Mouse (Mus musculus) lung, postnatal 10 days (tissue): ENCODE data around the gene Trim26.
"Not testable (repeated sequence)": the region's sequence is repeated elsewhere in the genome, so short reads cannot be mapped to it uniquely, and the experiment has no call there.

Experiments used
- DNase-seq: peaks from one replicate; pipeline ENCODE4 v3.0.0; 2021

Trim26 gene

DNA sequence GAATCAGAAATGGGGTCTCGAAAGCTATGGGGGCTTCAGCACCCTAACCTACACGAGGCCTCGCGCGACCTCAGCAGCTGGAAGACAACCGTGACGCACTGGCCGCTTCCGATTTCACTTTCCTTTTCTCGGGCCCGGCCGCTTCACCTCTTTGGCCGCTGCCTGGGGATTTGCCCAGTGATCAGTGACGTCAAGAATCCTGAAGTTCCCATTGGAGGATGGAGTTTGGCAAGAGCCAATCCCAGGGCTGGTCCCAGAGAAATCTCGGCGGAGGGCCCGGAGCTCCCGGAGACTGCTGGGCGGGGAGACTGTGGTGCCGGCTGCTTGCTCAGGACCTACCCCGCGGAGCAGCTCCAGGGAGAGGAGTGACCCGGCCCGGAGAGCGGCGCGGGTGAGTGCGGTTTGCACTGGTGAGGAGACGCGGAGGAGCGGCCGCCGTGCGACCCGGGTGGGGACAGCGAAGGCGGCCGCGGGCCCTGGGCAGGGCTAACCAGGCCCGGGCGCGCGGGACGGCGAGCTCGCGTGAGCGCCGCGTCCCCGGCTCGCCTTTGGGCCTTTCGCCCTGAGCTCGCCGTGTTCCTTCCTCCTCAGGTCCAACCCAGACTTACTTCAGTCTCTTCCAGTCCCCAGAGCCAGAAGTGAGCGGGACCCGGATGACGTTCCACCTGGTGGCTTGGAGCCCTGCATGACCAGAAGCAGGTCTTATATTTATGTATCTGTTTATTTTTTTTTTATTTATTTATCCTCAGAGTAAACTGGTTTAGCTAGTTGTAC lies at the start of gene Trim26:
Gene Trim26, plus strand, starts transcription at position 261 of the 774 bp plus-strand sequence.
- peak; percentile 99 for DNase-seq

DNA sequence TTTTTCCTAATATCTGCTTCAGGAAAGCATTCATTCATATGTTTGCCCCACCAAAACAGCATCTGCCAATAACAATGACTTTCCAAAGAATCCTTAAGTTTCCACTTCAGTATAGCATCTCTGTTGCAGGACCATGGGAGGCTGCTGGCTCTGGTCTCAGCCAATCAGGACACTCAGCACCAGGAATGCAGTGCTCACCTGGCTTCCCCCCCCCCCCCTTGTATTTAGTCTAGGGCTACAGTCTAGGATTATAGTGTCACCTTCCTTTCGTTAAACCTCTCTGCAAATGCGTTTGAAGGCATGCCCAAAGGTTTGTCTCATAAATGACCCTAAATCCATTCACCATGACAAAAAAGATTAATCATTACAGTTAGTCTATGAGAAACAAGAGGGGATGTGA lies 48.6 kb upstream of the Trim26 start:
- DNase-seq, result no peak

DNA sequence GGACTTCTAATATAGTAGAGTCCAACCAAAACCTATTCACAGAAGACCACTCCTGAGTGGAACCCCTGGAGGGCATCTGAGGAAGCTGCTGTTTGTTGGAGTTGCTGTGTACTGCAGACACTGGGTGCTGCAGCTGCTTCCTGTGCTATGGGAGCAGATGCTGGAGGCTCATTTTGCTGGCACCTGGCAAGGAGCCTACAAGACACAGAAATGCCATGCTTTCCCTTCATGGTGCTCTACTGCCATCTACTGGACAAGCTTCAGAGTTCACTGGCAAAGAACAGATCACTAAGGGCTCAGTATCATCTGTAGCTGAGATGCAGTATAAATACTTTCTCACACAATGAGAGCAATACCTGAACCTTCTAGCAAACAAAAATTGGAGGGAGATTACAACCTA lies 48.1 kb upstream of the Trim26 start:
- DNase-seq, result peak; percentile 84

DNA sequence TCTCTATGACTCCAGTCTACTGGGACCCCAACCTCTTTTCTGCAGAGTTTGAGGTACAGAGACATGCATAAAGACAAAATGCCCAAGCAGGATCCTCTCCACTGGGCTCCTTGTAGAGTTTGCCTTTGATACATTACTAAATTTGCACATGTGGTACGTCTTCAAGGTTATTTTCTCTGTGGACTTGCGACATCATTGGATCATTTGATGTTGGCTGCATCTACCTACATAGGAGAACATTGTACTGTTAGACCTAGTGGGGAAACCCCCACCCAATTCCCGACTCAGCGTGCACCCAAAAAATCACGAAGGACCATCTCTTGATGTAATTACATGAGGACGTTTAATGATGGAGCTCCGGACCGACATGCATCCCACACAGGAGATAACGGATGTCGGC lies 37.4 kb upstream of the Trim26 start:
- no peak for DNase-seq

DNA sequence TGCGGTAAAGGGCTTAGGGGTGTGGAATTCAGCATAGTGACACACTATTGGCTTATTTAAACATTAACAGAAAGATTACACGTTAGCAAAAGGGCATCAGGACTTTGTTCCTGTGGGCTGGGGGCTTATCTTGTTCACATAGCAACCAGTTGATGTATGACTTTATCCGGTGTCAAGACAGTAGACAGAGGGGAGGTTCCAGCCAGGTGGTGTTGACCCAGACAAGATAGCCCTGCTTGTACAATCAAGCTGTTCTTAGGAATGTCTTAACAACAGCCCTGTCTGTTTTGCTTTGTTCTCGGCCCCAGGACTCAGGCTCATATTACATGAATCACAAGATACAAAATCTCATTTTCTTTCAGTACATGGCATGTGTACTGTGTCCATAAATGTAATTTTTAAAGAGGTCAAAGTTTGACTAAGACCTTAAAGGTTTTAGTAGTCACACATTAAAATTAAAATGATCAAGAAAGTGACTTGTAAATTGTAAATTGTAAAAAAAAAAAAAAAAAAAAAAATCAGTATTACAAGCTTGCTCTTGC lies 36.9 kb upstream of the Trim26 start:
- not testable (repeated sequence) for DNase-seq

DNA sequence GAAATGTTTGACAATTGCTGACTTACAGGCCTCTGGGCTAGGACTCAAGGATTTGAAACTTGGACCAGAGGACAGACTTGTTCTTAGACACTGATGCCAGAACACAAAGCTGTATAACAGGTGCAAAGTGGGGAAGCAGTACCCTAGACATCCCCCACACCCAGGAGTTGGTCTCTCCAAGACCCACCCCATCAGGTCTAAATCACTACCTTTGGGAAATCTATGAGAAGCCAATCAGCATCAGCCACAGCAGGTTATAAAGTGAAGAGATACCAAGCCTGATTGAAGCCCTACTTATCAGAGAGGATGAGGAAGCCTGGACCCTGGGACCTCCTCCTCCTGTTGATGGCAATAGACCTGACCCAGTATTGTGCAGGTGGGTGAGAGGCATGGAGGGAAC lies 25.1 kb upstream of the Trim26 start, which contains the start of gene H2-M10.6:
Gene H2-M10.6, plus strand, starts transcription at position 301 of the 400 bp plus-strand sequence.
- no peak for DNase-seq

DNA sequence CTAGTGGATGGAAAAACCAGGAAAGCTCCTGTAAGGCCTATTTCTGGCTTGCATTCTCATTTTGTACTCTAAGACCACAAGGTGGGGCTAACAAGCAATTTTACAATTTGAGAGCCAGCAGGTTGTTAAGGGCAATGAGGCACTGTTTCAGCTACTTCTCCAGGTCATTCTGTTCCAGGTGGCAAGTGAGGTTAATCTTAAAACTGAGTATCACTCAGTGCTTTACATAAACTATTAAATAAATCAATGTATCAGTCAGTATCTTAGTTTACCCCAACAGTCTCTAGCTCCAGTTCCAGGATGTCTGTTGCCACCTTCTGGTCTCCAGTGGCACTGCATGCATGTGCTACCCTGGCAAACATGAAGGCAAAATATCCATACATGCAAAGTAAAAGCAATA lies 12.9 kb upstream of the Trim26 start:
- DNase-seq, result peak; percentile 67

DNA sequence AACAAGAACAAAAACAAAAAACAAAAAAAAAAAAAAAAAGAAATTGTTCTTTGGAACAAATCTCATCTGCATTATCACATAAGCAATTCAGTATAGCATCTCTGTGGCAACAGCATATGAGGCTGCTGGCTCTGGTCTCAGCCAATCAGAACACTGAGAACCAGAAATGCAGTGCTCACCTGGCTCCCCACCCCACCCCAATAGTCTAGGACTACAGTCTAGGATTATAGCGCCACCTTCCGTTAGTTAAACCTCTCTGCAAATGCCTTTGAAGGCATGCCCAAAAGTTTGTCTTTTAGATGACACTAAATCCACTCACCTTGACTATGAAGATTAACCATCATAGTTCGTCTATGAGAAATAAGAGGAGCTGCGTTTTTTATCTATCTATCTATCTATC lies 11.4 kb upstream of the Trim26 start:
- DNase-seq, result peak; percentile 12

DNA sequence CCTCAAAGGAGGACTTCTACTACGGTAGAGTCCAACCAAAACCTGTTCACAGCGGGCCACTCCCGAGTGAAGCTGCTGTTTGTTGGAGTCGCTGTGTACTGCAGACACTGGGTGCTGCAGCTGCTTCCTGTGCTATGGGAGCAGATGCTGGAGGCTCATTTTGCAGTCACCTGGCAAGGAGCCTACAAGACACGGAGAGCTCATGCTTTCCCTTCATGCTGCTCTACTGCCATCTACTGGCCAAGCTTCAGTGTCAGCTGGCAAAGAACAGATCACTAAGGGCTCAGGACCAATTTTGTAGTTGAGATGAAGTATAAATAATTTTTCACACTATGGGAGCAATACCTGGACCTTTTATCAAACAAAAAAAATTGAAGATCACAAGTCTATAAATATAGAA lies 10.9 kb upstream of the Trim26 start:
- DNase-seq, result peak; percentile 94

DNA sequence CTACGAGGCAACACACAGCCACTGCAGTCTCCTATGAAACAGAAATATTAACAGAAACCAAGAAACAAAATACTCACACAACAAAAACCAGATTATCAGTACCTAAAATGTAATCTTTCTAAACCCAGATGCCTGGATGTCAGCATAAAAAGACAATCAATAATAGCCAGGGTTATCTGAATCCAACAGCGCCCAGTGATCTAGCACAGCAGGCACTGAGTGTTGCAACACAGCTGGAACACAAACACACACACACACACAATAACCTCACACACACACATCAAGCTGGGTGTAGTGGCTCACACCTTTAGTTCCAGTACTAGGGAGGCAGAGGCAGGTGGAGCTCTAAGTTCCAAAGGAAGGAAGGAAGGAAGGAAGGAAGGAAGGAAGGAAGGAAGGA lies 8.4 kb upstream of the Trim26 start:
- DNase-seq, result no peak

DNA sequence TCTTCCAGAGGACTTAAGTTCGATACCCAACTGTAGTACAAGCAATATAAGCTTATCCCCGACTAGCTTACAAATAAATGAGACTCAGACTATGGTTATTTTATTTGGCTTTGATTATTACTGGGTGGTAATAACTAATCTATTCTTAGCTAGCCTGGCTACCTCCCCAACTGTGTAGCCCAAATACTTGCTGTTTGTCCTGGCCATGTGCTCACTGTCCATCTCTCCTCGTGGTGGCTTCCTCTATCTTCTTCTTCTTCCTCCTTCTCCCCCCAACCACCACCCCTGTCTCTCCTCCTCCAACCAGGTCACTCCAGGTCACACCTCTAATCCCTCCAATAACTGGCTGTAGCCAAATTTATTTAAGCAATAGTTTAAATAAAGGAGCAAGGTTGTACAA lies 6.5 kb upstream of the Trim26 start:
- no peak for DNase-seq

DNA sequence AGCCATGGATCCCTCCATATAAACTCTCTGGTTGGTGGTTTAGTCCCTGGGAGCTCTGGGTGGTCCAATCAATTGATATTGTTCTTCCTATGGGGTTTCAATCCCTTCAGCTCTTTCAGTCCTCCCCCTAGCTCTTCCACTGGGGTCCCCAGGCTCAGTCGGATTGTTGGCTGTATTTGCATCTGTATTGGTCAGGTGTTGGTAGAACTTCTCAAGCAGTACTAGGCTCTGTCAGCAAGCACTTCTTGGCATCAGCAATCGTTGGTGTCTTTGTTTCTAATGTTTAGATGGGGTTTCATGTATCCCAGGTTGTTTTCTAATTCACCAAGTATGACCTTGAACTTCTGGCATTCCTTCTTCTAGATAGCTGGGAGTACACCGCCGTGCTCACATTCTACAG lies 4.2 kb upstream of the Trim26 start:
- DNase-seq, result no peak

DNA sequence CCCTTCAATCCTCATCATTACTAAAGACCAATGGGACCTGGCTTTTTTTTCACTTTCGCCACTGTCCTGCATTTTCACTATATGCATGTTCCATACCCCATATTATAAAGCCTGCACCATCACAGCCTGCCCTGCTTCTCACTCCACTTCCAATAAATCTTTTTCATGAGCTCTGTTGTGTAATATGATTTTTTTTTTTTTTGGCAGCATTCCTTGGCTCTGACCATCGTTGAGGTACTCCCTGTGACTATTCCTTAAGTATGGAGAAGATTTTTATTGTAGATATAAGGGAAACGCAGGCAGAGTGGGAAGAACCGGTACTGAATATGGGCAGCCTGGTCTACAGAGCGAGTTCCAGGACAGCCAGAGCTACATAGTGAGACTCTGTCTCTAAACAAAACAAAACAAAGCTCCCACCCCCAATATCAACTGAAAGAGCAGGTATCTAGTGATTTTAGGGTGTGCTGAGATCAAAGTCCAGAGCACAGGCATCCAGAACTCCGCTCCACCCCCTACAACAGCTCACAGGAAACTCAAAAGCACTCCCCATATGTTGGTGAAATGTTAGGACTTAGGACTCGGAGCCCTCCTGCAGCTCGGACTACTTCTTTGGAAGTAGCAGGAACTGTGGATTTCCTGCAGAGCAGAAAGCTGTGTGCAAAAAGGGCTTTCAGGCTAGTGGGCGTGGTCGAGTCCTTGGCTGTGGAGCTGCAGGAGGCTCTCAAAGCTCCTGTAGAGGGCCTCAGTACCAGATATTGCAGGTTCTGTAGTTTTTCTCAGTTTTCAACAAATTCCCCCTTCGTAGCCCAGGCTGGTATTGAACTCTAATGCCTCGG lies 1.1 kb upstream of the Trim26 start:
- peak; percentile 81 for DNase-seq

DNA sequence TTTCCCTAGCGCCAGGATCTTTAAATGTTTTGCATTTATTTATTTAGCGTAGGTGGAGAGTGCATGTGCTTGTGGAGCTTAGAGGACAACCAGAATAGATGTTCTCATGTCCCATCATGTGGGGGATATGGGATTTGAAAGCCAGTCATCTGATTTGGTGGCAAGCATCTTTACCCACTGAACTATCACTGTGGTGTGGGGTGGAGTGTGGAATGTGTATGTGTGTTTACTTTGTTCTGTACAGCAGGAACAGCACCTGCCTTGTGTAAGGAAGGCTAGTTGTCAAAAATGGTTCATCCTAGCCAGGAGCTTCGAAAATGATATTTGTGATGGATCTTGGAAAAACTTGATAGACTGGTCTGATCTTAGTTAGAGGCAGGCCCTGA lies 514 bp upstream of the Trim26 start:
- no peak for DNase-seq

DNA sequence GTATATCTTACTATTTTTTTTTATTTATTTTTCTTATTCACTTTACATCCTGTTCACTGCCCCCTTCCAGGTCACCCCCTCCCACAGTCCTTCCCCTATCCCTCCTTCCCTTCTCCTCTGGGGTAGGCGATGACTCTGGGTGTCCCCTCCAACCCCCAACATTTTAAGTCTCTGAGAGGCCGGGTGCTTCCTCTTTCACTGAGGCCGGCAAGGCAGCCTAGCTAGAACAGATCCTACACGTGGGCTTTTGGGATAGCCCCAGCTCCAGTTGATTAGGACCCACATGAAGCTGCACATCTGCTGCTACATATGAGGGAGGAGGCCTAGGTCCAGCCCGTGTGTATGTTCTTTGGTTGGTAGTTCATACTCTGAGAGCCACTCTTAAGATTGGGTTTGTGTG lies 2.1 kb downstream of the Trim26 start:
- no peak for DNase-seq

DNA sequence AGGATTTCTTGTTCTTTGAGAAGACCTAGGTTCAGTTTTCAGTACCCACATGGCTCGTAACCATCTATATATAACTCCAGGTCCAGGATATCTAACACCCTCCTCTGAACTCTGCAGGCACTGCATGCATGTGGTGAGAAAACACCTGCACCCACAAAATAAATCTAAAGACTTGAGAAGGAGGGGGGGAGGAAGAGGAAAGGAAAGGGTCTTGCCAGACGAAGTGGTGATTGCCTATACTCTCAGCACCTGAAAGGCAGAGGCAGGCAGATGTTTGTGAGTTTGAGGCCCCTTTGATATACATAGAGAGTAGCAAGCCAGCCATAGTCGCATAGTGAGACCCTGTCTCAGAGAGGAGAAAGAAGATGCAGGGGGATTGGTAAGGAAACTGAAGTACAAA lies 3.0 kb downstream of the Trim26 start:
- no peak for DNase-seq

DNA sequence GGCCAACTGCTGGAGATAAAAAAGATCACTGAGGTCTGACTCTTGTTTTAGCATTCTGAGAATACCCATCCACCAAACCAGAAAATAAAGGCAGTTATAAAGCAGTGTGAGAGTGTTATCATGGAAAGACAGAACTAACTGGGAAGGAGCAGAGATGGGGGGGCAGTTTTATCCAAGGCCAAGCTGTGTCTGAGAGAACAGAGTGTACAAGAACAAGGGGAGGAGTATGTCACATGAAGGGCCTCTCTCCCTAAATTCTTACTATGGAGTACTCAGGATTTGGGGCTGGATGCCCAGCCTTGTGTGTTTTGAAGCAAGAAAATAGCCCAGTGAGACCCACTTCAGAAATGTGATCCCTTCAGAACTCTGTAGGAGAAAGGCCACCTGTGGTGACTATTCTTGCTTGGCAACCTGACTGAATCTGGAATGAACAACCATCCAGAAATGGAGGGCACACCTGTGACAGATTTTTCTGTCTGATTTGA lies 4.1 kb downstream of the Trim26 start:
- no peak for DNase-seq

DNA sequence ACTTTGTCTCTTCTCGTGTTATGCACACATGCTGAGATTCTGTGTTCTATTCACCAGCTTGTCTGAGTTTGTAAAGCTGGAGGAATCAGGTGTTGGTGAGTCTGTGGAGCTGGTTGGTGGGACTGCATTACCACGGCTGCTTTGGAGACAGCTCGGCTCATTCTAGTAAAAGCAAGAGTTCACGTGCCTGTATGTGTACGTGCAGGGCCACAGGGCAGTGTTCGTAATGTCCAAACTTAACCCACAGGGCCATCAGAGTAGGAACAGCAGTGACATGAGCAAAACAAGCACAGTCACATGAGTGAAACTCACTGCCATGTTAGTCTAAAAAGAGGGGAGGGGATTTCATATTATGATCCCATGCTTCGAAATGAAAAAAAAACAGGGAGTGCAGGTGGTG lies 6.8 kb downstream of the Trim26 start:
- no peak for DNase-seq

DNA sequence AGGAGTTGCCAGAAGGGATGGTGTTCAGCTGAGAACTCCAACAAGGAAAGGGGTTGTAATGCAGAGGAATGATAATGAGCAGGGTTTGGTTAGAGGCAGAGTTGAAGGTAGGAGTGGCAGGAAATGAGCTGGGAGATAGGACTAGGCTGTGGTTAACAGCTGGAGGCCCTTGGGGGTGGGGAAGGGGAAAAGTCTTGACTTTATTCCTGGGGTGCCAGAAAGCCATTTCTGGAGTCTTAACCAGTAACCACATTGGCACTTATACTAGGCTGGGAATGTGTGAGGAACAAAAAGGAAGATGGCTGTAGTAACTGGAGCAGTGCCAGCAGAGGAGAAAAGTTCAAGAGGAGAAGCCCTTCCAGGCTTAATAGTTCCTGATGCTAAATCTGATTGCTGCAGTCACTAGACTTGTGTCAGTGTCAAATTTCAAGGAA lies 7.4 kb downstream of the Trim26 start:
- no peak for DNase-seq

DNA sequence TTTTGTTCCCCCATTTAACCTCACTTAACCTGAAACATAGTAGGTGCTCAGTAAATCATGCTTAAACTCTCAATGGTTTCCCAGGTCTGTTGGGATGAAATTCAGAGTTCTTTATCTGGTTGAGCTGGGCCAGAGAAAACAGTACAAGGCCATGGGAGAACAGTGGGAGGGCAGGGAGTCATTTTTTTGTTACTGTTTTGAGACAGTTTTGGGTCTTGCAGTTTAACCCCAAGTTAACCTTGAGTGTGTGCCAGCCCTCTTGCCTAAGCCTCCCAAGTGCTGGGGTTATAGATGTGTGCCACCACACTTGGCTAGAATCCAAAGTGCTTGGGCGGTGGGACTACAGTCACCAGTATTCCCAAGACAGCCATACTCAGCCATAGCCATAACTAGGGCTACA lies 7.8 kb downstream of the Trim26 start:
- no peak for DNase-seq

DNA sequence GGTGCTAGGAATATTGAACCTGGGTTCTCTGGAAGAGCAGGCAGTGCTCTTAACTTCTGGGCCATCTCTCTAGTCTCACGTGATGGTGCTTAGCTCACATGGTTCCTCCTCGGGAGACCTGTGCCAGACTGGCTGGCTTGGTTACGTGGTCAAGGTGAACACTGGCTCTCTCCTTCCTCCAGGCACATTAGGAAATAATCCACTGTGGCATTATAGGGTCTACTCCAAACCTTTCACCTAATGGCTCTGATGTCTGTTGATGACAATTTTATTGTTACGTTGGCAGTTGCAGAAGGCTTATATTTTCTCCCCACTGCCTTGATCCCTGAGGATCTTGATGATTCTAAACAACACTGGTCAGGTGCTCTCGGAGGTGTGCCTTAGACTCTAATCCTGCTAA lies 12.0 kb downstream of the Trim26 start:
- DNase-seq, result no peak

DNA sequence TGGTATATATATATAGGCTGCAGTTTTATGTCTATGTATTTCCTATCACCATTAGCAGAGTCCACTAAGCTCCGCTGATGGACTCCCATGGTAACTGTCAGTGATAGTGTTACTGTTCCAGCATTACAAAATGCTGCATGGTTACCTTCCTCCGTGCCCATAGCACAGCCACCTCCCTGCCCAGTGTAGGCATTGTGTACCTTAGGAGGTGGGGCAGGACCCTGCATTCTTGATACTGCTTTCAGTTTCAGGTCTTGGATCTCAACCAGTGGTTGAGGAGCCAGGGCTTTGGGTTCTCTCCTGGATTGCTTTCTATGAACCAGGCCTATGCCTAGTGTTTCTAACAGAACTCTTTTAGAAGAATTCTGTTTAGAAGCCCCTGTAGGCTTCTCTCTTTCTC lies 13.1 kb downstream of the Trim26 start:
- DNase-seq, result peak; percentile 14

DNA sequence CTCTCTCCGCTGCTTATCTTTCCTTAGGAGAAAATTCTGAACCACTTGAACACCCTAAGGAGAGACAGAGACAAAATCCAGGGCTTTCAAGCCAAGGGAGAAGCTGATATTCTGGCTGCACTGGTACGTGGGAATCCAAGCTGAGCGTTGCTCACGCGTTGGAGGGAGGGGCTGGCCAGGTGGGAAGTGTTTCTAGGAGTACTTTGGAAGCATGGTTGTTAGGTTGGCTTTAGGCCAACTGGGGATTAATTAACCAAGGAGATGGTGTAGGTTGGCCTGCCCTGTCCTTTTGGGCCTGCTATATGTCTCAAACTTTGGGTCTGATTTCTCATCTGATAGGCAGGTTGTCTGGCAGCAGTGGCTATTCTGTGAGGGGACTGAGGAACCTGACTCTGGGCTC lies 14.3 kb downstream of the Trim26 start:
- DNase-seq, result no peak

DNA sequence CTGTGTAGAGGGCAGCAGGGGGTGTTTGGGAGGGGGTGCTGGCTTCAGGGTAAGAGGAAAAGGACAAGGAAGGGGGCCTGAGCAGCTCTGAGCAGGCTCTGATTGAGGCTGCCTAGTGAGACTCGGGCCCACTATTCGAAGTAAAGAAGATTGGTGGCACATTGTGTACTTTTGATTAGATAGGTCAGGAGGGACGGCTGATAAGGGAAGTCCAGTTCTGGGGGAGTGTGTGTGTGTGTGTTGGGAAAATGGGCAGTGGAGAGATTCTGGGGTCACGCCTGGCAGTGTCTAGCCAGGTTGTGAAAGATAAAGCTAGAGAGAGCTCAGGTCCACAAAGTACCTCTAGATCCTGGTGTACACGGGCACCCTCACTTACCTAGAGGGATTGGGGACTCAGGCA lies 14.7 kb downstream of the Trim26 start:
- no peak for DNase-seq
